Mouse (Mus musculus): ENCODE results near the gene Gm10447.

Gm10447 gene

DNA sequence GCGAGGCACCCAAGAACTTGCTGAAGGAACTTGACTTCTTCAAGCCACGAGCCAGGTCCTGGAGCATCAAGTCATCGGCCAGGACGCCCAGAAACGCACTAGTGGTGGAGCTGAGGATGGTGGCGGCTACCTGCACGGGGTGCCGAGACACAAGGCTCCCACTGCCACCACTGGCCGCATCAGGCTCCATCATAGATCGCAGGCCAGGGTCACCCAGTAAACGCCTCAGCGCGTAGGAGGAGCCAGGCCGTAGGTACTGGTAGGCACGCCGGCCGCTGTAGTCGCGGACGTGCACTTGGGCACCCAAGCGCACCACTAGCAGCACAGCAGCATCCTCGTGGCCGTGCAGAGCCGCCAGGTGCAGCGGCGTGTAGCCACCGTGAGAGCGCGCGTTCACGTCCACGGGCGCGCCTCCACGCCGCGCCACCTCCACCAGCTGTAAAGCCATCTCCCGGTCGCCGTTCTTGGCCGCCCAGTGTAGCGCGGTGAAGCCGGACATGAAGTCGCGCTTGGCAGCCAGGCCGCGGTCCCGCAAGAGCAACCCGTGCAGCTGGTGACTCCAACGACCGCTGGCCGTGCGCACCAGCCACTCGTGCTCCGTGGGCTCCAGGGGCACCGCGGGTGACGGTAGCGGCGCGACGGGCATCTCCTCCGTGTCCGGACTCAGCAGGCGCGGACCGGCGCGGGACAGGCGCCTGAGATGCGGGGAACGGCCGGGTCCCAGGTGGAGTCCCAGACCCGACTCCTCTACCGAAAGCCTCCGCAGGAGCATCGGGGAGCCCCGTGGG lies 21.7 kb upstream of the Gm10447 start:
- no peak for DNase-seq

GRCm38 (mm10) chr11:53477833-53478232 lies 20.9 kb upstream of the Gm10447 start:
- DNase-seq, result no peak

GRCm38 (mm10) chr11:53475620-53476019 lies 18.7 kb upstream of the Gm10447 start:
- DNase-seq, result no peak

DNA sequence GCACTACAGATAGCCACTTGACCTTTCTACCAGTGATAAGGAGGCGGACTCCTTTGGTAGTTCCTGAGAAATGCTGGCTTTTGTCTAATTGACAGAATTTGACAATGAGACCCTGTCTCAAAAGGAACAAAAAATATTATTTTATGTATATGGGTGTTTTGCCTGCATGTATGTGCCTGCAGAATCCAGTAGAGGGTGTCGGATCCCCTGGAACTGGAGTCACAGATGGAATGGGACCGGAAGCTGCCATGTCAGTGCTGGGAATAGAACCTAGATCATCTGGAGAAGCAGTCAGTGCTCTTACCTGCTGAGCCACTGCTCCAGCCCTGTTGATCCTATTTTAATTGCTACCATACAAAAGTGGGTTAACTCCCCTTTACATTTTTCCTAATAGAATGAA lies 15.8 kb upstream of the Gm10447 start:
- no peak for DNase-seq

GRCm38 (mm10) chr11:53469968-53470695 lies 13.2 kb upstream of the Gm10447 start, which contains the start of gene Gm9837:
Gene Gm9837 (minus strand): TSS chr11:53470479.
- peak; percentile 97 for DNase-seq

- DNase-seq, result no peak
These were observed 12.5 kb upstream of the Gm10447 start for GRCm38 (mm10) chr11:53469294-53469967.

- DNase-seq, result peak; percentile 93
These were observed 9.5 kb upstream of the Gm10447 start for GRCm38 (mm10) chr11:53466231-53466971.

DNA sequence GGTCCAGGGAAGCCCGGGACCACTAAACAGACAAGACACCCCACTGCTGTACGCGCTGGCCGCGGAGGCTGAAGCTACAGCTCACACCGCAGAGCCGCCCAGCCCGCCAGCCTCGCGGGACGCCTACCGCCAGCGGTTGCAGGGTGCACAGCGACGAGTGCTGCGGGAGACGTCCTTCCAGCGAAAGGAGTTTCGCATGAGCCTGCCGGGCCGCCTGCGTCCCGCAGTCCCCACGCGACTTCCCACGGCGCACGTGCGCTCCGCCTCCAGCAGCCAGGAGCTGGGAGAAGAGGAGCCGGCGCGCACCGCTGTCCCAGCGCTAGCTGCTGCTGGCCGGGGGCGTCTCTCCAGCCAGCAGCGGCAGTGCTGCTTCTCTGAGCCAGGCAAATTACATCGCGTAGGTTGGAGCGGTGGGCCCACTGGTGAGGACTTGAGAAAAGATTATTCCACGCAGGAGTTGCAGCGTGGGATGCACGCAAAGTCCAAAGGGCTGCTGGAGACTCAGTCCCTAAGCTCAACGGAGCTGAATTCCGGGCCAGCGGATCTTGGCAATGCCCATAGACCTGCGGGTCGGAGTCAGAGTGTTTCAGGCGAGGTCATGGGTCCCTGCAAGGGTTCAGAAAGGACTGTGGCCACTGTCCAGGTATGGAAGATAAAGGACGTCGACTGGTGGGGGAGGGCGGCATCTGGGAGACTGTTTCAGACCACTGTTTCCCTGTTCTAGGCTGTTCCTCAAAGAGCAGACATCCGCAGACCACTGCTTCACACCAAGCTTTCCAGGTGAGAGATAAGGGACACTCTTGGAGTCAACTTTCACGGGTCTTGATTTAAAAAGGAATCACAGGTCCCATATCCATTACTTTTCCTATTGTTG lies 6.9 kb upstream of the Gm10447 start:
- DNase-seq, result no peak

GRCm38 (mm10) chr11:53461727-53462126 lies 4.8 kb upstream of the Gm10447 start:
- no peak for DNase-seq

GRCm38 (mm10) chr11:53460192-53460591 lies 3.3 kb upstream of the Gm10447 start:
- DNase-seq, result no peak

DNA sequence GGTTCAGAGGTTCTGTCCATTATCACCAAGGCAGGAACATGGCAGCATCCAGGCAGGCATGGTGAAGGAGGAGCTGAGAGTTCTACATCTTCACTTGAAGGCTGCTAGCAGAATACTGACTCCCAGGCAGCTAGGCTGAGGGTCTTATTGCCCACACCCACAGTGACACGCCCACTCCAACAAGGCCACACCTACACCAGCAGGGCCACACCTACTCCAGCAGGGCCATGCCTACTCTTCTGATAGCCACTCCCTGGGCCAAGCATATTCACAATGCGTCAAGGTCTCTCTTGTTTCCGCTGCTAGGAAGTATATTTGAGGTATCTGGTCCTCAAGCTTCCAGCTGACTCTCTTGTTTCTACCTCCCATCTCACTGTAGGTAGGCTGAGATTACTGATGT lies 2.1 kb upstream of the Gm10447 start:
- DNase-seq, result no peak

DNA sequence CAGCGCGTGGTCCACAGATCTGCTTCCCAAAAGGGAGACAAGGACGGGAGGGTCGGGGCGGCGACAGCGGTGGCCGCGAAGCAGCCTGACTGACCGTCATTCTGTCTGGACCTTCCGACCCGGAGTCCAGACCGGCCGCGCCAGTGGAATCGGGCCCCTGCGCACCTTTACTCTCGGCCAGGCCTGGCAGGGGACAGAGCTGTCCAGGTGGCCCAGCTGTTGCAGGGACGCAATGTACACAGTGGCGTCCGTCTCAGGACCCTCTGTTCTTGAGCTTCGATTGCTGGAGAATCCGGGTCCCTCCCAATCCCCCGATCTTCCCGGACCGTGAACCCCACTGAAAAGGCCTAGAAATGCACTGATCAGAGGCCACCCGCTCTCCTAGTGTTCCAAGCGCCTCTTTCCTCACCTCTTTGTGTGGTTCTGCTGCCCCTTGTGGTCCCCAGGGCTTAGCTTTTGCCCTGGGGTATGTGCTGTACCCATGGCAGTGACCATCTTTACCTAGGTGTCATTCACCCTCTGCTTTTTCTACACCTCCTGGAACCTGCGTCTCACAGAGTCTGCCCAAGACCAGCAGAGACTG lies 553 bp upstream of the Gm10447 start:
- no peak for DNase-seq

- DNase-seq, result no peak
These were observed 3.9 kb downstream of the Gm10447 start for GRCm38 (mm10) chr11:53453031-53453430.

DNA sequence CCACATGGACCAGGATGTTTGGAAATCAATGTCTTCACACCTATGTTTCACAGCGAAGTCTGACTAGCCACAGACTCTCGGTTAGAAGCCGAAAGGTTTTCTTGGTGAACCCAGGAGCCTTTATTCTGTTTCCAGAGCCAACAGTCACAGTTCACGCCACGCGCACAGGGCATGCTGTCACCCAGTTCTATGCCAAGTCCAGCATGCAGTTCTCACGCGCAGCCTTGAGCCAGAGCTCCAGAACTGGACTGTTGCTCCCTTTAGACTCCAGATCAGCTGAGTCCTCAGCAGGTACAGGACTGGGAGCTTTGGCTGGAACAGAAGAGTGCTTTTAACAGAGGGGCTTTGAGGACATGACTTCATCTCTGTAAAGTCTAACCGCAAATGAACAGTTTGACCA lies 4.5 kb downstream of the Gm10447 start:
- DNase-seq, result no peak

DNA sequence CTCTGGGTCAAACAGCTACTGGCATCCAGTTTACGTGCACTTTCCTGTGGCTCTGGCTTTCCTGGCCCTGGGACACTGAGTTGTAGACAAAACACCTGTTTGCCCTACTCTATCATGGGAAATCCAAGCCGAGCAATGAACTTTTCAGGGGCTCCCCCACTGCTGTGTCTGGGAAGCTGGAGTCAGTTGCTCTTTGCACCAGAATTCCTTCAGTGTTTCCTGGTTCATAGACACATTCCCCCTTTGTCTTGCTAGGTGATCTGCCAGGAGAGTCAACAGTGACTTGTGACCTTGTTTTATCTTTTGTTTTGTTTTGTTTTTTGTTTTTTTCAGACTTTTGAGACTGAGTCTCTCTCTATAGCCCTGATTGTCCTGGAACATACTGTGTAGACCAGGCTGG lies 5.5 kb downstream of the Gm10447 start:
- no peak for DNase-seq

DNA sequence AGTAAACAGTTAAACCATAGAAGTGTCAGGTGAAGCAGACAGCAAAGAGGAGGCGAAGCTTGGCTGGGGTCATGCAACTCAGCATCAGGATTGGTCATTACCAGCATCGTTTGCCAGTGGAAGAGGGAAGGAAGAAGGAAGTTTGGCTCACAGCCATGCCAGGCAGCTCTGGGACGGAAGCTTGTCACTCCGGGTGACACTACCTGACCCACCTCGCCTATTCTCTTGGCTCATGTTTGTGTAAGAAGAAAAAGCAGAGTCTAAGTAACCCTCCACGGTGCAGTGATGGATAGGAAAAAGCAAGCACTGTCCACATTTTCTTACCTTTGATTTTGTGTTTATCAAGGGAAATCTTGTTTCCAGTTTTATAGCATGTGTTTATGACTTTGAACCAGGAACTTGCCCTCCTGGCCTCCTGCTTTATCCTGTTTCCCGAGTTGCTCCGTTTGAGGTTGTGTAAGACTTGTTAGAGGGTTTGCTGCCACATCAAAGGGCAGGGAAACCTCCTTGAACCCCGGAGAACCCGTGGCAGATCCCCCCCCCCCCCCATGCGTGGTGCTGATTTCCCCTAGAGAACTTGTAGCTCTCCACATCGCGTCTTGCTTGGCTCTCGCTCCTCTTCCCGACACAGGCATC lies 6.7 kb downstream of the Gm10447 start:
- no peak for DNase-seq

- no peak for DNase-seq
These were observed 8.4 kb downstream of the Gm10447 start for GRCm38 (mm10) chr11:53448529-53448928.

GRCm38 (mm10) chr11:53447996-53448395 lies 8.9 kb downstream of the Gm10447 start:
- no peak for DNase-seq

DNA sequence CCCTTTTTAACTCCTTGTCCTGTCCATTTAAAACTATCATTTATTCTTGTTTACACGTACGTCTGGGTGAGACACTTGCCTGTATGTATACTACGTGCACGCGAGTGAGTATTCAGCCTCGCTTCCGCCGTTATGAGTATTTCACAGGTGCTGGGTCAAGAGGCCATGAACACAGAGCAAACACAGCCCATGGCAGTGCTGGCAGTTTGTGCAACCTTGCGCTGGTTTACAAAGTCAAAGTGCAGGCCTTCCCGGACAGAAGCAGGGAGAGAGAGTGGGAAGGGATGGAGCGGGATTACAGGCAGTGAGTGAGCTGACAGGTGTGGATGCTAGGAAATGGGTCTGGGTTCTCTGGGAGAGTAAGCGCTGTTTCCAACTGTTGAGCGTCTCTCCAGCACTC lies 10.7 kb downstream of the Gm10447 start:
- DNase-seq, result no peak

DNA sequence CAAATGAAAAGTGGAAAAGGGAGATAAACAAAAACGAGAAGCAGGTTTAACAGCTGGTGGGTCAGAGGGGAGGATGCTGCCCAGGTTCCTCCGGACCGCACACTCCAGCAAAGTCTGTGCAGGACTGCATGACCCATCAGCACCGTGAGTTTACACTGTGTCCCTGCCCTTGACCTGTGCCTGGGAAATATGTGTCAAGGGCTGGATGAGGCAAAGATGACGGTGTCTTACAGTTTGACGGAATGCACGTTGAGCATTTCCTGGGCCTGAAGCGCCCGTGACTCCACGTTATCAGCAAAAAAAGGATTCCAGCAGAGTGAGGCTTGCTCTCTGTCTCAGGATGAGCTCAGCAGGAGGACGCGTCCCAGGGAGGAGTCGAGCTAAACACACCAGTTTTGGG lies 11.3 kb downstream of the Gm10447 start:
- no peak for DNase-seq

DNA sequence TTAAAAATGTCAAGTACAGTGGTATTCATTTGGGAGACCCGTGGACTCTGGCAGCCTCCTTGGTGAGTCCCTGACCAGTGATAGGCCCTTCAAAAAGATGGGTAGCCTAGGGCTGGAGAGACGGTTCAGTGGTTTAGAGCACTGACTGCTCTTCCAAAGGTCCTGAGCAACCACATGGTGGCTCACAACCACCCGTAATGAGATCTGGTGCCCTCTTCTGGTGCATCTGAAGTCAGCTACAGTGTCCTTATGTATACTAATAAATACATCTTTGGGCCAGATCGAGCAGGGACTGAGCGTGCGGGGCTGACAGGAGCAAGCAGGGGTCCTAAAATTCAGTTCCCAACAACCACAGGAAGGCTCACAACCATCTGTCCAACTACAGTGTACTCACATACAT lies 13.0 kb downstream of the Gm10447 start:
- DNase-seq, result no peak

Measured in right cerebral cortex, postnatal 4 days (tissue).